Mouse (Mus musculus) embryonic facial prominence, embryonic 10.5 days (tissue): ENCODE data around the gene Tmem74b. TPM values are rescaled to one million over a fixed set of nuclear protein-coding genes. Genes with fewer than 3 reads are reported as not detected.
A peak's percentile ranks its signal among the peaks of the same experiment; 100 is the strongest.

Experiments used
- DNase-seq: peaks from one replicate; pipeline ENCODE4 v3.0.0-alpha.2; 2017; ENCODE audit warnings: low spot score
- H3K27ac ChIP-seq: fragments of 300-500 bp; sonication (generic); replicated peaks from 2 replicates; pipeline ENCODE4 v1.5.1; 2016; ENCODE audit warnings: mild to moderate bottlenecking
- H3K27me3 ChIP-seq: fragments of 300-500 bp; sonication (generic); replicated peaks from 2 replicates; pipeline ENCODE4 v1.6.1; 2016; ENCODE audit warnings: low read depth, mild to moderate bottlenecking; ENCODE audit not compliant: poor library complexity, severe bottlenecking
- H3K36me3 ChIP-seq: fragments of 300-500 bp; sonication (generic); replicated peaks from 2 replicates; pipeline ENCODE4 v1.6.1; 2016; ENCODE audit warnings: mild to moderate bottlenecking, moderate library complexity
- H3K4me1 ChIP-seq: fragments of 300-500 bp; sonication (generic); 2 replicates; pipeline ENCODE4 v1.6.1; 2016
- H3K4me3 ChIP-seq: fragments of 300-500 bp; sonication (generic); 2 replicates; pipeline ENCODE4 v1.5.1; 2016; ENCODE audit warnings: mild to moderate bottlenecking, moderate library complexity
- H3K9me3 ChIP-seq: fragments of 300-500 bp; sonication (generic); 2 replicates; pipeline ENCODE4 v1.6.1; 2016; ENCODE audit warnings: mild to moderate bottlenecking
- WGBS: fragments of 180-500 bp; shearing (Covaris S2); methylation state at CpG from one replicate; pipeline ENCODE4 v1.1.7; 2016; 5-methylcytosine and 5-hydroxymethylcytosine counted together
- polyA plus RNA-seq: library from polyadenylated mRNA; unstranded; fragments of >200 nt; fragmentation: Nextera tagmentation; extraction: Ambion mirVana; gene quantifications from 2 replicates; pipeline ENCODE4 v1.2.1, GENCODE M21; 2016

Gene Tmem74b
- polyA plus RNA-seq: 2.3 and 3.1 TPM in 2 replicates

GRCm38 (mm10) chr2:151701231-151702145 lies at the start of gene Tmem74b:
TSS of gene Tmem74b (plus strand) at chr2:151702008.
- Histone ChIP-seq H3K27me3 (peaks cover 66% of the 10 kb centered on the region), H3K4me1 (peaks cover 18% of the 10 kb centered on the region), H3K4me3 (peak within 1 kb of the TSS; percentile 79), H3K9me3 (no peaks in the 10 kb centered on the region), H3K36me3 (no peaks in the 10 kb centered on the region; the same call in 1 of the 2 replicates), H3K27ac (peak within 1 kb of the TSS; percentile 82)
- peak; percentile 16 for DNase-seq
- WGBS: 3% methylated on average over 25 of the region's 25 CpGs

GRCm38 (mm10) chr2:151652053-151652452 lies 49.8 kb upstream of the Tmem74b start:
- DNase-seq: no peak
- no peaks in the 10 kb centered on the region for H3K36me3 ChIP-seq
- H3K9me3 ChIP-seq: no peaks in the 10 kb centered on the region
- H3K4me3 ChIP-seq: no peak overlapping the region
- 76% methylated on average over 1 of the region's 1 CpGs for WGBS
- no peak overlapping the region for H3K27ac ChIP-seq
- no peaks in the 10 kb centered on the region for H3K4me1 ChIP-seq
- H3K27me3 ChIP-seq: no peaks in the 10 kb centered on the region

- Histone ChIP-seq H3K36me3 (no peaks in the 10 kb centered on the region), H3K27ac (no peak within 1 kb of the TSS), H3K27me3 (peaks cover 17% of the 10 kb centered on the region), H3K9me3 (no peaks in the 10 kb centered on the region), H3K4me1 (peaks cover 4% of the 10 kb centered on the region; the same call in 1 of the 2 replicates), H3K4me3 (no peak within 1 kb of the TSS)
- DNase-seq: no peak
- WGBS: 76% methylated on average over 3 of the region's 3 CpGs
Observed at GRCm38 (mm10) chr2:151668433-151668832, 33.4 kb upstream of the Tmem74b start, which contains the start of gene Rad21l. TSS of gene Rad21l (minus strand) at chr2:151668533.

GRCm38 (mm10) chr2:151670026-151670967 lies 31.5 kb upstream of the Tmem74b start:
- H3K27ac ChIP-seq: no peak overlapping the region
- no peaks in the 10 kb centered on the region for H3K9me3 ChIP-seq
- H3K36me3 ChIP-seq: no peaks in the 10 kb centered on the region
- peak; percentile 13 for DNase-seq
- WGBS: 36% methylated on average over 48 of the region's 48 CpGs
- peaks cover 4% of the 10 kb centered on the region; the same call in 1 of the 2 replicates for H3K4me1 ChIP-seq
- H3K4me3 ChIP-seq: peak overlapping the region; percentile 9; the same call in 1 of the 2 replicates
- peaks cover 17% of the 10 kb centered on the region for H3K27me3 ChIP-seq

- no peaks in the 10 kb centered on the region for H3K9me3 ChIP-seq
- H3K36me3 ChIP-seq: no peaks in the 10 kb centered on the region
- peaks cover 17% of the 10 kb centered on the region for H3K27me3 ChIP-seq
- H3K4me1 ChIP-seq: peaks cover 4% of the 10 kb centered on the region; the same call in 1 of the 2 replicates
- no peak overlapping the region for H3K27ac ChIP-seq
- WGBS: 77% methylated on average over 1 of the region's 1 CpGs
- no peak overlapping the region for H3K4me3 ChIP-seq
- DNase-seq: no peak
Observed at GRCm38 (mm10) chr2:151670968-151671329, 30.9 kb upstream of the Tmem74b start.

- Histone ChIP-seq H3K4me1 (no peaks in the 10 kb centered on the region), H3K36me3 (no peaks in the 10 kb centered on the region), H3K27ac (no peak overlapping the region), H3K9me3 (no peaks in the 10 kb centered on the region), H3K27me3 (0 out of 2 replicates have a peak, but pooled peaks cover 4% of the 10 kb centered on the region), H3K4me3 (no peak overlapping the region)
- no peak for DNase-seq
- WGBS: 59% methylated on average over 2 of the region's 2 CpGs
Observed at GRCm38 (mm10) chr2:151676234-151676633, 25.6 kb upstream of the Tmem74b start.

GRCm38 (mm10) chr2:151682357-151682756 lies 19.5 kb upstream of the Tmem74b start:
- no peaks in the 10 kb centered on the region for H3K4me1 ChIP-seq
- H3K36me3 ChIP-seq: no peaks in the 10 kb centered on the region
- 0 out of 2 replicates have a peak, but pooled peaks cover 4% of the 10 kb centered on the region for H3K27me3 ChIP-seq
- H3K27ac ChIP-seq: no peak overlapping the region
- no peak overlapping the region for H3K4me3 ChIP-seq
- peak; percentile 38 for DNase-seq
- 57% methylated on average over 3 of the region's 3 CpGs for WGBS
- H3K9me3 ChIP-seq: no peaks in the 10 kb centered on the region

- Histone ChIP-seq H3K27ac (no peak overlapping the region), H3K4me1 (no peaks in the 10 kb centered on the region), H3K9me3 (no peaks in the 10 kb centered on the region), H3K4me3 (no peak overlapping the region), H3K27me3 (0 out of 2 replicates have a peak, but pooled peaks cover 4% of the 10 kb centered on the region), H3K36me3 (no peaks in the 10 kb centered on the region)
- 84% methylated on average over 4 of the region's 4 CpGs for WGBS
- no peak for DNase-seq
Observed at GRCm38 (mm10) chr2:151682976-151683375, 18.8 kb upstream of the Tmem74b start.

- H3K27ac ChIP-seq: peak overlapping the region; percentile 82
- H3K4me3 ChIP-seq: peak overlapping the region; percentile 79
Observed at GRCm38 (mm10) chr2:151702146-151702850, 490 bp downstream of the Tmem74b start.

GRCm38 (mm10) chr2:151702851-151703190 lies 1.0 kb downstream of the Tmem74b start:
- Histone ChIP-seq H3K27ac (peak overlapping the region; percentile 82), H3K36me3 (no peaks in the 10 kb centered on the region; the same call in 1 of the 2 replicates), H3K4me3 (peak overlapping the region; percentile 79), H3K4me1 (peaks cover 18% of the 10 kb centered on the region), H3K27me3 (peaks cover 71% of the 10 kb centered on the region), H3K9me3 (no peaks in the 10 kb centered on the region)
- no peak for DNase-seq
- 4% methylated on average over 17 of the region's 17 CpGs for WGBS

More at GRCm38 (mm10) chr2:151702146-151702850, 490 bp downstream of the Tmem74b start:
- Histone ChIP-seq H3K4me1 (peaks cover 18% of the 10 kb centered on the region), H3K36me3 (no peaks in the 10 kb centered on the region; the same call in 1 of the 2 replicates), H3K27me3 (peaks cover 71% of the 10 kb centered on the region), H3K9me3 (no peaks in the 10 kb centered on the region)
- under 1% methylated on average over 97 of the region's 97 CpGs for WGBS
- DNase-seq: peak; percentile 77

- peak; percentile 70 for DNase-seq
- 40% methylated on average over 3 of the region's 3 CpGs for WGBS
- Histone ChIP-seq H3K9me3 (no peaks in the 10 kb centered on the region), H3K27me3 (no peaks in the 10 kb centered on the region), H3K4me3 (no peak overlapping the region), H3K36me3 (peaks cover 28% of the 10 kb centered on the region), H3K27ac (no peak overlapping the region), H3K4me1 (peaks cover 8% of the 10 kb centered on the region; the same call in 1 of the 2 replicates)
Observed at GRCm38 (mm10) chr2:151712647-151713046, 10.8 kb downstream of the Tmem74b start.
